Mouse (Mus musculus) gastrocnemius, adult 2 months (tissue): ENCODE results near the gene Brca2. TPM values are rescaled to one million over a fixed set of nuclear protein-coding genes. Genes with fewer than 3 reads are reported as not detected.
A peak's percentile ranks its signal among the peaks of the same experiment; 100 is the strongest.

Experiments
- DNase-seq: peaks from one replicate; pipeline ENCODE4 v3.0.0; 2022
- H3K27ac ChIP-seq: fragments of 200-600 bp; 2 replicates; pipeline ENCODE4 v1.8.1; 2022; ENCODE audit warnings: mild to moderate bottlenecking
- H3K4me3 ChIP-seq: fragments of 200-600 bp; 2 replicates; pipeline ENCODE4 v1.8.1; 2022; ENCODE audit warnings: mild to moderate bottlenecking, moderate library complexity
- CTCF ChIP-seq: fragments of 200-600 bp; IDR thresholded peaks from 2 replicates; pipeline ENCODE4 v1.8.1; 2022; ENCODE audit warnings: antibody characterized with exemption, mild to moderate bottlenecking, moderate library complexity
- intact Hi-C: fragments of 180-260 bp; cut with DNase I; formaldehyde crosslinking; loops from one replicate; pipeline ENCODE4 v1.15.1; 2025
- total RNA-seq, 2 experiments: library from RNA; stranded (reverse); gene quantifications; 2 replicates each; pipeline ENCODE4 v1.2.3; 2021

Gene Brca2
- total RNA-seq, 2 experiments from 2014 or later = 0.61 to 0.95 TPM

DNA sequence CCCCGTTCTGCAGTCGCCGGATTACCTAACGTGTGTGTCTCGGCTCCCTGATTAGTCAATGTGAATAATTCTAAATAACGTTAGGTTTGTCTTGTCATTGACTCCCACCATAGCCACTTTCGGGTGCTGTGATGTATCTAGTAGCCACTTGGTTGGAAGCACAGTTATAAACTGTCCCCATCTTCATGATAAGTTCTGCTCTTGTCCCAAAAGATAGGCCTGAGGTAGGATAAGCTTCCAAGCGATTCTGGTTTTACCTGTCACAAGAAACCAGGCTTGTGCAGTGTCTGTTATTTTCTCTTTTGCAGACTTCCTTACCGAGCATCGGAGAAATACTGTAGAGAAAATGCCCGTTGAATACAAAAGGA, 421 bp downstream of the Brca2 start:
- peak overlapping the region; percentile 92 for H3K4me3 ChIP-seq
- H3K27ac ChIP-seq = peak overlapping the region; percentile 87
- intact Hi-C loops = loop anchor here (5.0 kb wide), 2 partner anchors 144 to 844 kb away; partner anchors contain the start of gene N4bp2l2
- TF ChIP-seq CTCF = no peak
- no peak for DNase-seq

DNA sequence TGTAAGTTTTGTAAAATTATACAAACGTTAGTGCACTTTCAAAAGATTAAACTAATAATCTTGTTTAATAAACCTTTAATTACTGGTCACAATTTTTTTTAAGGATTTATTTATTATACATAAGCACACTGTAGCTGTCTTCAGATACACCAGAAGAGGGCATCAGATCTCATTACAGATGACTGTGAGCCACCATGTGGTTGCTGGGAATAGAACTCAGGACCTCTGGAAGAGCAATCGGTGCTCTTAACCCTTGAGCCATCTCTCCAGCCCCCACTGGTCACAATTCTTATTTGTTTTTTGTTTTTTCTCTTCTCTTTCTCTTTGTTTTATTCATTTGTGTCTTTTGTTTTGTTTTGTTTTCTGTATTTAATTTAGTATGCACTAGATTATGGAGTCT, 2.8 kb downstream of the Brca2 start:
- no peak overlapping the region for H3K4me3 ChIP-seq
- H3K27ac ChIP-seq = no peak overlapping the region
- no peak for TF ChIP-seq CTCF
- intact Hi-C loops = no loop called here
- DNase-seq = no peak

DNA sequence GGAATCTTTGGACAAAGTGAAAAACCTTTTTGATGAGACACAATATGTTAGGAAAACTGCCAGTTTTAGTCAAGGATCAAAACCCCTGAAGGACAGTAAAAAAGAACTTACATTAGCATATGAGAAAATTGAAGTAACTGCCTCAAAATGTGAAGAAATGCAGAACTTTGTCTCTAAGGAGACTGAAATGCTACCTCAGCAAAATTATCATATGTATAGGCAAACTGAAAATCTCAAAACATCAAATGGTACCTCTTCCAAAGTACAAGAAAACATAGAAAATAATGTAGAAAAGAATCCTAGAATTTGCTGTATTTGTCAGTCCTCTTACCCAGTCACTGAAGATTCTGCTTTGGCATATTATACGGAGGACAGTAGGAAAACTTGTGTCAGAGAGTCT, 18.9 kb downstream of the Brca2 start:
- intact Hi-C loops = no loop called here
- Histone ChIP-seq H3K4me3 (no peak overlapping the region), H3K27ac (no peak overlapping the region)
- no peak for DNase-seq
- TF ChIP-seq CTCF = no peak

DNA sequence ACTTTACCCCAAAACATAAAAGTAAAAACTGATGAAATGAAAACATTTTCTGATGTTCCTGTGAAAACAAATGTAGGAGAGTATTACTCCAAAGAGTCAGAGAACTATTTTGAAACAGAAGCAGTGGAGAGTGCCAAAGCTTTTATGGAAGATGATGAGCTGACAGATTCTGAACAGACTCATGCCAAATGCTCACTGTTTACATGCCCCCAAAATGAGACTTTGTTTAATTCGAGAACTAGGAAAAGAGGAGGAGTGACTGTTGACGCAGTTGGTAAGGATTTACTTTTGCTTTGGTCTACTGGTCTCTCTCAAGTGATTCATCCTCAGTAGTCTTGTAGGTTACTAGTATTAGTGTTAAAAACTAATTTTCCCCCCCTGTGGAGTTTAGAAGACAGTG, 20.8 kb downstream of the Brca2 start:
- H3K27ac ChIP-seq = no peak overlapping the region
- no peak for DNase-seq
- no peak overlapping the region for H3K4me3 ChIP-seq
- no peak for TF ChIP-seq CTCF
- intact Hi-C loops = no loop called here

DNA sequence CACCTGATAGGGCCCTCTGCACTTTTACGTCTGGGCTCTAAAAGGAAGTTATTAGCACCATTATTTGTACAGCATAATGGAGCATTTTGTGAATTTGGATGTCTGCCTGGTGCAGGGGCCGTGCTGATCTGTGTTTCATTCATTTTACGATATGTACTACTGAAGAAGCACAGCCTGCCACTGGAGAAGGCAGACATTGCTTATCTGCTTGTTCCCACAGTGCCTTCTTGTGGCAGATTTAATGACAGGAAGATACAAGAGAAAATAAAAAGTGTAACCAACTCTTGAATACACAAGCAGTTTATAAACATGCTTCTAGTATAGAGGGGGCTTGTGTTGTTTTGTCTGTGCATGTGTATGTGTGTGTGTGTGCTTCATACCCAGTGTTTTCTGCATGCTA, 29.2 kb downstream of the Brca2 start:
- no peak for DNase-seq
- TF ChIP-seq CTCF = no peak
- intact Hi-C loops = no loop called here

DNA sequence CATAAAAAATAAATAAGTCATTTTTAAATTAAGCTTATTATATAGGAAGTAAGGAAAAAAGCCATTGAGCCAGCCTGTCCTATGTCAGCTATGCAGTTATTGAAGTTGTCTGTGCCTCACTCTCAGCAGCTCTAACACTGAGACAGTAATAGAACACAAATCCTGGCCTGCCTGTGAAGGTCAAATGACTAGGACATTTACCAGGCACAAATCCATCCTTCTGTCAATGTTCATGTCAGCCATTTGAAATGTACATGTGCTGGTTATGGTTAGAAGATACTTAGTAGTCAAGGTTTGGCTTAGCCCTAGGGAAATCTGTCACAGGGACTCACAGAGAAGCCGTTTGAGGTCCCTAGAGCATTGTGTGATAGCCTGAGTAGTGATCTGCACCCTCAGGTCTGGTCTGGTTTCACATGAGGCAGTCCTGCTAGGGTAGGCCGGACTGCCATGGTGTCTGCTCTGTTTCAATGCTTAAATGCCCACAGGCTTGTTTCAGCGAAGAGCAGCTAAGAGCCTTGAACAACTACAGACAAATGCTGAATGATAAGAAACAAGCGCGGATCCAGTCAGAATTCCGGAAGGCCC, 37.2 kb downstream of the Brca2 start:
- H3K27ac ChIP-seq = no peak overlapping the region
- no peak for TF ChIP-seq CTCF
- intact Hi-C loops = no loop called here
- no peak overlapping the region for H3K4me3 ChIP-seq
- DNase-seq = no peak

More for the DNA sequence above, 29.2 kb downstream of the Brca2 start:
- no peak overlapping the region for H3K4me3 ChIP-seq
- H3K27ac ChIP-seq = no peak overlapping the region

DNA sequence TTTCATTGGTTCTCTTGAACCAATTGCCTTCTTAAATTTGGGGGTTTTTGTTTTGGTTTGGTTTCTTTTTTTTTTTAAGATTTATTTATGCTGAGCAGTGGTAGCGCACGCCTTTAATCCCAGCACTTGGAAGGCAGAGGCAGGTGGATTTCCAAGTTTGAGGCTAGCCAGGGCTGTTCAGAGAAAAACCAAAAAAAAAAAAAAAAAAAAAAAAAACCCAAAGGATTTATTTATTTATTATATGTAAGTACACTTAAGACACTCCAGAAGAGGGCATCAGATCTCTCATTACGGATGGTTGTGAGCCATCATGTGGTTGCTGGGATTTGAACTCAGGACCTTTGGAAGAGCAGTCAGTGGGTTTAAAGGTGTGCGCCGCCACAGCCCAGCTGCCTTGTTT, 38.4 kb downstream of the Brca2 start:
- intact Hi-C loops = no loop called here
- Histone ChIP-seq H3K27ac (no peak overlapping the region), H3K4me3 (no peak overlapping the region)
- TF ChIP-seq CTCF = no peak
- no peak for DNase-seq

DNA sequence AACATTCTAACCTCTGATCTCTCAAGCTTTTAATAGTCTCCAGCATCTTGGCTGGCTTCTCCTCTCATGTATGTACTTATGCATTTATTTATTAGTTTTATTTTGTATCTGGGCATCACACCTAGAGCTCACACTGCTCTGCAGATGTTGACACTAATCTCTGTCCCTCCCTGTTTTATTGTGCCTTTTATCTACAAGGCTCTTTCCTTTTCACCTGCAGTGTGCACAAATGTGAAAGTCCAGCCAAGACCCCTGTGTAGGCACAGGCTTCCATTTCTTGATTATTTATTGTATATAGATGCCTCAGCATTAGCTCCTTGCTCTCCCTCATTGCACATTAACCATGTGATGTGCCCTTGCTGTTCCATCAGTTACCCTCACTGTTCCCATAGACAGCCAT, 38.9 kb downstream of the Brca2 start:
- Histone ChIP-seq H3K27ac (no peak overlapping the region), H3K4me3 (no peak overlapping the region)
- intact Hi-C loops = no loop called here
- no peak for TF ChIP-seq CTCF
- no peak for DNase-seq

DNA sequence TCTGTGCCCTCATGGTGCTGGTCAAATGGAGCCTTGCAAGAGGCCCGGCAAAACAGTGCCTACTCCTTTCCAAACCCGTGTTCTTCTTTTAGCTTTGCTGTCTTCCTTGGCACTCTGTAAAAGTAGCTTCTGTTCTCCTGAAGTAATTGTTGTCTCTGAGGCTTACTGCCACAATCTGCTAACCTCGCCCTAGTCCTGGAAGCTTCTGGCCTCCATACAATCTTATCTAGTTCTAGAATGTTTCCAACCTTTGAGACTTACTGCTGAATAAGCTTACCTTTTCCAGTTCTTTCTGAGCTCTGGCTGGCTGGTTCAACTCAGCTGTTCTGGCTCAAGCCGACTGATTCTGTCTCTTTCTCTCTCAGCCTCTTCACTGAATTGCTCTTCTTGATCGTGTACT, 39.4 kb downstream of the Brca2 start:
- TF ChIP-seq CTCF = no peak
- Histone ChIP-seq H3K4me3 (no peak overlapping the region), H3K27ac (no peak overlapping the region)
- intact Hi-C loops = no loop called here
- no peak for DNase-seq

DNA sequence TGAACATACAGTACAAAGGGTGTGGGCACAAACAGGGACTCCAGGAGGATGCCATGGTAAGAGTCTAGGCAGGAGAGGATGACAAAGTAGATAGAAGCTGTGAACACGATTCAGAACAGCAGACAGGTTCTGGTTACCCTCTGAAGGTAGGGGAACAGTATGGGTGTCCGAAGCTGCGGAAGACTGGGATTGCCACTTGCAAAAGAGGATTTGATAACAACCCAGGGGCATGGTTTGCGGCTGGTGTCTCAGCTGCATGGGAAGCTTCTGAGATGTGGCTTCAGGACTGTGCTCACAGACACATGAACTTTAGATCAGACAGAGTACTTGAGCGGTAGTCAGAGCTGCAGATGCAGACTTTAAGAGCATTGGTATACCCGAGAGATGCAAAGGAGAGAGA, 42.0 kb downstream of the Brca2 start:
- intact Hi-C loops = no loop called here
- DNase-seq = no peak
- no peak for TF ChIP-seq CTCF

DNA sequence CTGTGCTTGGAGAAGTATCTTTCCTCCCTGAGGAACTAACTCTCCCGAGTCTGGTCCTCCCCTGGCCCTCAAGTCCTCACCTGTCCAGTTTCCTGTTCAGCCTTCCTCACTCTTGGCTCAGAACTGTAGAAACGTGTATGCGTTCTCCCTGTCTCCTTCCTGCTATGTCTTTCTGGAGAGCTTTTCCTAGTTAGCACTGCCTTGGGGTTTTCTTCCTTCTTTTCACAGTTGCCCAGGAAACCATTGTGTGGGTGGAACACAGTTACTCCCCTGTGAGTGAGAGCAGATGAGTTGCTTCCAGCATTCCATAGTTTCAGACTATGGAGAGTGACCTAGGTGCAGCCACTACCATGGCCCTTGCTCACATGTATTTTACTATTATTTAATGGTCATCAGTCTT, 43.8 kb downstream of the Brca2 start:
- intact Hi-C loops = no loop called here
- H3K4me3 ChIP-seq = no peak overlapping the region
- TF ChIP-seq CTCF = no peak
- no peak for DNase-seq
- H3K27ac ChIP-seq = no peak overlapping the region

More for the DNA sequence above, 42.0 kb downstream of the Brca2 start:
- no peak overlapping the region for H3K27ac ChIP-seq
- no peak overlapping the region for H3K4me3 ChIP-seq

DNA sequence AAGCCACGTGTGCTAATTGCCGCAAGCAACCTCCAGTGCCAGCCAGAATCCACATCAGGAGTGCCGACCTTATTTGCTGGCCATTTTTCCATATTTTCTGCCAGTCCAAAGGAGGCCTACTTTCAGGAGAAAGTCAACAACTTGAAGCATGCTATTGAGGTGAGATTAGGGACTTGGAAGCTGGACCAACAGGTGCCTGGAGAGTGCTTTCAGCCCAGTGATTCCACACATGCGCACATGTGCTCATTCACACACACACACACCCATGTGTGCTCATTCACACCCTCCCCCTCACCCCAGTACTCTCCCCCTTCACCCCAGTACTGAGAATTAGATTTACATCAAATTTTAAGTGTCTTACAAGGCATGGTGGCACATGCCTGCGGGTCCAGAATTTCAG, 44.5 kb downstream of the Brca2 start:
- no peak for TF ChIP-seq CTCF
- intact Hi-C loops = no loop called here
- DNase-seq = no peak
- Histone ChIP-seq H3K27ac (no peak overlapping the region), H3K4me3 (no peak overlapping the region)

DNA sequence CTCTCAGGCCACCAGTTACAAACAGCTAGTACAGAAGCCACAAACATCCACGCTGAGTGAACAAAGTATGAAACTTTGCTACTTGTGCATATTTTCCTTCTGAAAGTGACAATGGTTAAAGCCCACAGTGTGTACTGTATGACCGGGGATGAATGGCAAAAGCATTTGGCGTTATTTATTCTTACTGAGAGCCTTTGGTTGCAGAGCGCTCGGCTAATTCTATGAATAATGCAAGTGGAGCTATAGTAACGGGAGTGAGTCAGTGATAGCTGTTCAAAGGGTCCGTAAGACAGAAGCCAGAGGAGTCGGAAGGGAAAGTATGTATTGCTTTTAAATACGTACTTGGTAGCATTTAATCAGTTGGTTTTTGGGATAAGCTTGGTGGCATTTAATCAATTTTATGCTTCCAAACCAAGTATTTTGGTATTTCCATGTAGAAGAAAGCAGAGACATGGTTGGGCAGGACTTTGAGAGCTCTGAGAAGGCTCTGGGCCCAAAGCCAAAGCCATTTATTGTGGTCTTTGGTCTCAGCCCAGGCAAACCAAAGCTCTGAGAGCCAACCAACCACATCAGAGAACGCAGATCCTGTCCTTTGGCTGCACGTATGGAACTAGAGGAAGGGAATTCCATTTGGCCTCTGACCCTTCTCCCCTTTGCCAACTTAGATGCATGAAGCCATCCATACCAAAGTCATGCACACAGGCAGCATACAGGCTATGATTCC, 48.2 kb downstream of the Brca2 start:
- TF ChIP-seq CTCF = no peak
- no peak overlapping the region for H3K4me3 ChIP-seq
- DNase-seq = no peak
- intact Hi-C loops = no loop called here
- no peak overlapping the region for H3K27ac ChIP-seq

DNA sequence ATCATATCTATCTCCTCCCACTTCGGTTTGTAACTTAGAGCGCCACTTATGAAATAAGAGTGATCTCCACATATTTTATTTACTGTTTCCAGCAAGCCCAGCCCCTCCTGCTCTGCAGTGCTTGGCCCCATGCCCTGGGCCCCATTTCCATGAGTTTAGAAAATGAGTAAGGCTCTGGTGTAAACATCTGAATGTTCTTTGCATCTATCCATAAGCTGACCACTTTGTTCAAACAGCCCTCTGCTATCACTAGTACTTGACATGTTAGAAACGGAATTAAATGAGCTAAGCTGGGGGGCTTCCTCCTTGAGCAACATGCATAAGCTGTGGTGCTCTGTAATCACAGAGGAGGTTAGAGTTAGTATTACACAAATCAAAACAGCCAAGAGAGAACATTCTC, 52.0 kb downstream of the Brca2 start:
- Histone ChIP-seq H3K4me3 (no peak overlapping the region), H3K27ac (no peak overlapping the region)
- intact Hi-C loops = no loop called here
- TF ChIP-seq CTCF = no peak
- no peak for DNase-seq
